Mouse (Mus musculus): Measurements from ENCODE around the gene Ano6.

- TF ChIP-seq POLR2A (IDR thresholded peaks at IDR 0.05; ENCODE audit: low read depth, low read length), result no peak
- no peak for TF ChIP-seq CTCF (conservative IDR thresholded peaks at IDR 0.05 in 1 of 2, IDR thresholded peaks at IDR 0.05 in 1 of 2; ENCODE audit: low read depth in 2 of 2, low read length in 2 of 2)
- no peak for TF ChIP-seq POLR2AphosphoS2 (IDR thresholded peaks at IDR 0.05; ENCODE audit: low read depth, low read length)
- TF ChIP-seq USF1 (IDR thresholded peaks at IDR 0.05; ENCODE audit: low read depth, low read length), result no peak
- TF ChIP-seq NELFE (IDR thresholded peaks at IDR 0.05; ENCODE audit: low read depth, low read length), result no peak
- no peak for TF ChIP-seq ELF1 (IDR thresholded peaks at IDR 0.05; ENCODE audit: low read depth, low read length)
- no peak for TF ChIP-seq HCFC1 (IDR thresholded peaks at IDR 0.05; ENCODE audit: low read depth, low read length)
- no peak for TF ChIP-seq TCF12 (IDR thresholded peaks at IDR 0.05; ENCODE audit: low read depth, low read length)
- TF ChIP-seq MEF2A (IDR thresholded peaks at IDR 0.05; ENCODE audit: borderline replicate concordance, low read depth, low read length), result no peak
- no peak for TF ChIP-seq RCOR1 (conservative IDR thresholded peaks at IDR 0.05; ENCODE audit: low read depth, low read length)
- TF ChIP-seq TBP (conservative IDR thresholded peaks at IDR 0.05; ENCODE audit: low read depth, low read length), result no peak
- TF ChIP-seq JUND (conservative IDR thresholded peaks at IDR 0.05; ENCODE audit: low read depth, low read length), result no peak
- no peak for TF ChIP-seq MAFK (IDR thresholded peaks at IDR 0.05; ENCODE audit: insufficient replicate concordance, low read length)
- no peak for TF ChIP-seq USF2 (conservative IDR thresholded peaks at IDR 0.05; ENCODE audit: low read depth, low read length)
Measured at GRCm38 (mm10) chr15:95880616-95881151, 90.0 kb downstream of the Ano6 start.

All from CH12.LX (cell line).